Mouse (Mus musculus): ENCODE results near the gene Chit1. TPM values are rescaled to one million over a fixed set of nuclear protein-coding genes. Genes with fewer than 3 reads are reported as not detected.

Gene Chit1
- total RNA-seq, 2 experiments from 2014 or later, result 0.07 to 0.83 TPM

Other genes with a start within 250 kb of the Chit1 start
- gene Optc, start 203.2 kb upstream of the Chit1 start, total RNA-seq (2015), result not detected in 2 replicates
- not detected in 2 replicates for gene Optc, start 203.2 kb upstream of the Chit1 start, total RNA-seq (2017)
- gene Prelp, start 189.8 kb upstream of the Chit1 start, total RNA-seq (2015), result 0.21 and 0.33 TPM in 2 replicates
- gene Prelp, start 189.8 kb upstream of the Chit1 start, total RNA-seq (2017), result 0.11 TPM in 1 of 2 replicates, not detected in the other
- gene Fmod, start 74.0 kb upstream of the Chit1 start, total RNA-seq (2015), result not detected in 2 replicates
- not detected in 2 replicates for gene Fmod, start 74.0 kb upstream of the Chit1 start, total RNA-seq (2017)
- gene Btg2, start 32.1 kb upstream of the Chit1 start, total RNA-seq (2015), result 68.9 and 87.3 TPM in 2 replicates
- 175 and 189 TPM in 2 replicates for gene Btg2, start 32.1 kb upstream of the Chit1 start, total RNA-seq (2017)
- 137 and 168 TPM in 2 replicates for gene Chil1, start 70.9 kb downstream of the Chit1 start, total RNA-seq (2015)
- gene Chil1, start 70.9 kb downstream of the Chit1 start, total RNA-seq (2017), result 120 and 142 TPM in 2 replicates
- 0.09 and 0.16 TPM in 2 replicates for gene Mybph, start 82.2 kb downstream of the Chit1 start, total RNA-seq (2015)
- gene Mybph, start 82.2 kb downstream of the Chit1 start, total RNA-seq (2017), result not detected in 2 replicates
- not detected in 2 replicates for gene Adora1, start 124.2 kb downstream of the Chit1 start, total RNA-seq (2015)
- not detected in 2 replicates for gene Adora1, start 124.2 kb downstream of the Chit1 start, total RNA-seq (2017)
- not detected in 2 replicates for gene Myog, start 178.7 kb downstream of the Chit1 start, total RNA-seq (2015)
- not detected in 2 replicates for gene Myog, start 178.7 kb downstream of the Chit1 start, total RNA-seq (2017)
- gene Ppfia4, start 221.7 kb downstream of the Chit1 start, total RNA-seq (2015), result 43.1 and 50.5 TPM in 2 replicates
- gene Ppfia4, start 221.7 kb downstream of the Chit1 start, total RNA-seq (2017), result 47.0 and 55.6 TPM in 2 replicates

Measured in megakaryocyte, adult 5-6 weeks (primary cell).